Mouse (Mus musculus): ENCODE results near the gene Map3k1. TPM values are rescaled to one million over a fixed set of nuclear protein-coding genes. Genes with fewer than 3 reads are reported as not detected.

Map3k1 gene
- polyA plus RNA-seq, 2 experiments: 11.4 to 15.8 TPM

GRCm38 (mm10) chr13:111815017-111815416 lies 6.2 kb upstream of the Map3k1 start:
- Histone ChIP-seq H3K27ac (replicated peaks; ENCODE audit: low read depth, low read length) (no peak overlapping the region), H3K36me3 (ENCODE audit: control insufficient read depth, insufficient read depth, low read length) (no peaks in the 10 kb centered on the region), H3K27me3 (ENCODE audit: control insufficient read depth, insufficient read depth, low read length) (no peaks in the 10 kb centered on the region), H3K4me1 (ENCODE audit: control insufficient read depth, insufficient read depth, low read length) (no peaks in the 10 kb centered on the region), H3K4me2 (replicated peaks; ENCODE audit: low read depth, low read length, severe bottlenecking) (no peak overlapping the region), H3K9ac (ENCODE audit: low read depth, low read length, severe bottlenecking) (no peak overlapping the region), H3K9me3 (ENCODE audit: control insufficient read depth, low read length) (no peaks in the 10 kb centered on the region; the same call in 1 of the 2 replicates), H3K4me3 (replicated peaks; ENCODE audit: low read length) (no peak overlapping the region)
- no peak for ATAC-seq (ENCODE audit: low FRiP score, low read depth)
- WGBS: 97% methylated on average over 7 of the region's 7 CpGs
- no peak for TF ChIP-seq POLR2A (IDR thresholded peaks at IDR 0.05; ENCODE audit: borderline replicate concordance, extremely low read depth, insufficient read depth, insufficient read length)
- no peak for DNase-seq (ENCODE audit: low spot score)

DNA sequence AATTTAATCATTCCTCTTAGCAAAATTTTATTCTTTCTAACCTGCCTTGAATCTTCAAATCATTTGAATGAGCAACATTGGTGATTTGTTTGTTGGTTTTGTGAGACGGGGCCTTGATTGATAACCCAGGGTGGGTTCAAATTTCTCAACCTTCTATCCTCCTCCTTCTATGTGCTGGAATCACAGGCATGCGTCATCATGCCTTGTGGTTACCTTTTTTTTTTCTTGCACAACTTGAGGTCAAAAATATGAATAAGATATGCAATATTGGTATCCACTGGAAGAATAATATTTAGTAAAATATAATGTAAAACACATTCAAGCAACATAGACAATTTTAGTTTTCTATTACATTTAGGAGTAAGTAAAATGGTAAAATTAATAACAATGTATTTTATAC lies 3.9 kb upstream of the Map3k1 start:
- Histone ChIP-seq H3K27ac (replicated peaks; ENCODE audit: low read depth, low read length) (no peak overlapping the region), H3K36me3 (ENCODE audit: control insufficient read depth, insufficient read depth, low read length) (no peaks in the 10 kb centered on the region), H3K4me3 (replicated peaks; ENCODE audit: low read length) (no peak overlapping the region), H3K4me1 (ENCODE audit: control insufficient read depth, insufficient read depth, low read length) (peaks cover 3% of the 10 kb centered on the region; the same call in 1 of the 2 replicates), H3K4me2 (replicated peaks; ENCODE audit: low read depth, low read length, severe bottlenecking) (no peak overlapping the region), H3K27me3 (ENCODE audit: control insufficient read depth, insufficient read depth, low read length) (no peaks in the 10 kb centered on the region), H3K9ac (ENCODE audit: low read depth, low read length, severe bottlenecking) (no peak overlapping the region), H3K9me3 (ENCODE audit: control insufficient read depth, low read length) (no peaks in the 10 kb centered on the region; the same call in 1 of the 2 replicates)
- ATAC-seq (ENCODE audit: low FRiP score, low read depth): no peak
- WGBS: 85% methylated on average over 2 of the region's 2 CpGs
- no peak for TF ChIP-seq POLR2A (IDR thresholded peaks at IDR 0.05; ENCODE audit: borderline replicate concordance, extremely low read depth, insufficient read depth, insufficient read length)
- no peak for DNase-seq (ENCODE audit: low spot score)

GRCm38 (mm10) chr13:111810998-111811628 lies 2.3 kb upstream of the Map3k1 start:
- WGBS: 75% methylated on average over 13 of the region's 13 CpGs
- Histone ChIP-seq H3K4me2 (replicated peaks; ENCODE audit: low read depth, low read length, severe bottlenecking) (no peak overlapping the region), H3K4me3 (replicated peaks; ENCODE audit: low read length) (no peak overlapping the region), H3K27ac (replicated peaks; ENCODE audit: low read depth, low read length) (no peak overlapping the region), H3K27me3 (ENCODE audit: control insufficient read depth, insufficient read depth, low read length) (no peaks in the 10 kb centered on the region), H3K4me1 (ENCODE audit: control insufficient read depth, insufficient read depth, low read length) (peaks cover 7% of the 10 kb centered on the region), H3K9ac (ENCODE audit: low read depth, low read length, severe bottlenecking) (no peak overlapping the region), H3K36me3 (ENCODE audit: control insufficient read depth, insufficient read depth, low read length) (no peaks in the 10 kb centered on the region), H3K9me3 (ENCODE audit: control insufficient read depth, low read length) (no peaks in the 10 kb centered on the region; the same call in 1 of the 2 replicates)
- TF ChIP-seq POLR2A (IDR thresholded peaks at IDR 0.05; ENCODE audit: borderline replicate concordance, extremely low read depth, insufficient read depth, insufficient read length): no peak
- DNase-seq (ENCODE audit: low spot score): no peak
- ATAC-seq (ENCODE audit: low FRiP score, low read depth): no peak

GRCm38 (mm10) chr13:111809466-111810228 lies 854 bp upstream of the Map3k1 start:
- Histone ChIP-seq H3K36me3 (ENCODE audit: control insufficient read depth, insufficient read depth, low read length) (no peaks in the 10 kb centered on the region), H3K27me3 (ENCODE audit: control insufficient read depth, insufficient read depth, low read length) (no peaks in the 10 kb centered on the region), H3K4me3 (replicated peaks; ENCODE audit: low read length) (peak overlapping the region; percentile 92), H3K9ac (ENCODE audit: low read depth, low read length, severe bottlenecking) (peak overlapping the region; percentile 90), H3K4me1 (ENCODE audit: control insufficient read depth, insufficient read depth, low read length) (peaks cover 19% of the 10 kb centered on the region), H3K27ac (replicated peaks; ENCODE audit: low read depth, low read length) (peak overlapping the region; percentile 71), H3K4me2 (replicated peaks; ENCODE audit: low read depth, low read length, severe bottlenecking) (peak overlapping the region; percentile 94), H3K9me3 (ENCODE audit: control insufficient read depth, low read length) (no peaks in the 10 kb centered on the region)
- ATAC-seq (ENCODE audit: low FRiP score, low read depth): peak; percentile 17; the same call in 1 of the 2 replicates
- TF ChIP-seq POLR2A (IDR thresholded peaks at IDR 0.05; ENCODE audit: borderline replicate concordance, extremely low read depth, insufficient read depth, insufficient read length): no peak
- WGBS: 2% methylated on average over 26 of the region's 29 CpGs
- DNase-seq (ENCODE audit: low spot score): peak; percentile 35

GRCm38 (mm10) chr13:111808387-111808636 lies 481 bp downstream of the Map3k1 start:
- no CpG with 5 or more reads among the region's 38 CpGs for WGBS
- DNase-seq (ENCODE audit: low spot score) (no peak), ATAC-seq (ENCODE audit: low FRiP score, low read depth) (peak; percentile 55)
- H3K27ac ChIP-seq (replicated peaks; ENCODE audit: low read depth, low read length): peak overlapping the region; percentile 95
- no peak for TF ChIP-seq POLR2A (IDR thresholded peaks at IDR 0.05; ENCODE audit: borderline replicate concordance, extremely low read depth, insufficient read depth, insufficient read length)
- no peaks in the 10 kb centered on the region for H3K9me3 ChIP-seq (ENCODE audit: control insufficient read depth, low read length)
- peaks cover 19% of the 10 kb centered on the region for H3K4me1 ChIP-seq (ENCODE audit: control insufficient read depth, insufficient read depth, low read length)
- peak overlapping the region; percentile 92 for H3K4me2 ChIP-seq (replicated peaks; ENCODE audit: low read depth, low read length, severe bottlenecking)
- peak overlapping the region; percentile 90 for H3K9ac ChIP-seq (ENCODE audit: low read depth, low read length, severe bottlenecking)
- no peaks in the 10 kb centered on the region for H3K27me3 ChIP-seq (ENCODE audit: control insufficient read depth, insufficient read depth, low read length)
- peak overlapping the region; percentile 92 for H3K4me3 ChIP-seq (replicated peaks; ENCODE audit: low read length)
- no peaks in the 10 kb centered on the region for H3K36me3 ChIP-seq (ENCODE audit: control insufficient read depth, insufficient read depth, low read length)

All from limb, embryonic 14.5 days (tissue).